Mouse (Mus musculus) forebrain, embryonic 15.5 days (tissue): Measurements from ENCODE around the gene Atp6v0a1. TPM values are rescaled to one million over a fixed set of nuclear protein-coding genes. Genes with fewer than 3 reads are reported as not detected.

Experiments used
- ATAC-seq: fragments of 200-750 bp; cut with Nextera tagmentation; replicated peaks from 2 replicates; pipeline ENCODE4 v1.8.0; 2017; ENCODE audit warnings: mild to moderate bottlenecking, moderate TSS enrichment, moderate library complexity
- H3K27ac ChIP-seq: fragments of 300-500 bp; sonication (generic); replicated peaks from 2 replicates; pipeline ENCODE4 v1.5.1; 2015; ENCODE audit warnings: mild to moderate bottlenecking, inconsistent platforms
- H3K27me3 ChIP-seq: fragments of 300-500 bp; sonication (generic); 2 replicates; pipeline ENCODE4 v1.6.1; 2015; ENCODE audit warnings: inconsistent platforms
- H3K36me3 ChIP-seq: fragments of 300-500 bp; sonication (generic); 2 replicates; pipeline ENCODE4 v1.6.1; 2015; ENCODE audit warnings: mild to moderate bottlenecking, inconsistent platforms
- H3K4me1 ChIP-seq: fragments of 300-500 bp; sonication (generic); 2 replicates; pipeline ENCODE4 v1.6.1; 2015; ENCODE audit warnings: inconsistent platforms
- H3K4me2 ChIP-seq: fragments of 300-500 bp; sonication (generic); replicated peaks from 2 replicates; pipeline ENCODE4 v1.6.1; 2015; ENCODE audit warnings: mild to moderate bottlenecking, inconsistent platforms
- H3K4me3 ChIP-seq: fragments of 300-500 bp; sonication (generic); 2 replicates; pipeline ENCODE4 v1.5.1; 2015; ENCODE audit warnings: mild to moderate bottlenecking, inconsistent platforms
- H3K9ac ChIP-seq: fragments of 300-500 bp; sonication (generic); replicated peaks from 2 replicates; pipeline ENCODE4 v1.6.1; 2015; ENCODE audit warnings: mild to moderate bottlenecking, inconsistent platforms
- H3K9me3 ChIP-seq: fragments of 300-500 bp; sonication (generic); 2 replicates; pipeline ENCODE4 v1.6.1; 2016; ENCODE audit warnings: inconsistent platforms
- WGBS: fragments of 180-500 bp; shearing (Covaris S2); methylation state at CpG from one replicate; pipeline ENCODE4 v1.1.7; 2015; ENCODE audit warnings: mixed read lengths; 5-methylcytosine and 5-hydroxymethylcytosine counted together
- microRNA-seq: library from miRNA; unstranded; fragments of <30 nt; microRNA quantifications from one replicate; pipeline ENCODE4, GENCODE M21; 2016
- polyA plus RNA-seq: library from polyadenylated mRNA; unstranded; fragments of >200 nt; fragmentation: Nextera tagmentation; extraction: Ambion mirVana; gene quantifications from 2 replicates; pipeline ENCODE4 v1.2.1, GENCODE M21; 2015

The Atp6v0a1 gene
- polyA plus RNA-seq, 1 experiment from 2014 or later: 84.3 TPM

GRCm38 (mm10) chr11:101103011-101103410 lies 93.8 kb downstream of the Atp6v0a1 start:
- 91% methylated on average over 5 of the region's 5 CpGs for WGBS
- no peak overlapping the region for H3K27ac ChIP-seq
- no peak for ATAC-seq
- peaks cover 52% of the 10 kb centered on the region for H3K36me3 ChIP-seq
- H3K4me1 ChIP-seq: no peaks in the 10 kb centered on the region
- no peak overlapping the region for H3K9ac ChIP-seq
- no peak overlapping the region for H3K4me2 ChIP-seq
- no peaks in the 10 kb centered on the region for H3K9me3 ChIP-seq
- H3K27me3 ChIP-seq: no peaks in the 10 kb centered on the region
- no peak overlapping the region for H3K4me3 ChIP-seq

- Histone ChIP-seq H3K9ac (no peak overlapping the region), H3K9me3 (no peaks in the 10 kb centered on the region), H3K4me3 (no peak overlapping the region), H3K36me3 (peaks cover 13% of the 10 kb centered on the region), H3K27ac (no peak overlapping the region), H3K4me2 (no peak overlapping the region), H3K4me1 (peaks cover 4% of the 10 kb centered on the region; the same call in 1 of the 2 replicates), H3K27me3 (no peaks in the 10 kb centered on the region)
- ATAC-seq: no peak
- WGBS: 54% methylated on average over 4 of the region's 4 CpGs
Measured at GRCm38 (mm10) chr11:101109351-101109750, 100.1 kb downstream of the Atp6v0a1 start.

GRCm38 (mm10) chr11:101110708-101111107 lies 101.5 kb downstream of the Atp6v0a1 start:
- Histone ChIP-seq H3K4me2 (no peak overlapping the region), H3K9ac (no peak overlapping the region), H3K27me3 (no peaks in the 10 kb centered on the region), H3K36me3 (peaks cover 7% of the 10 kb centered on the region; the same call in 1 of the 2 replicates), H3K9me3 (no peaks in the 10 kb centered on the region), H3K4me3 (no peak overlapping the region), H3K4me1 (peaks cover 17% of the 10 kb centered on the region), H3K27ac (no peak overlapping the region)
- 75% methylated on average over 5 of the region's 5 CpGs for WGBS
- no peak for ATAC-seq

GRCm38 (mm10) chr11:101111178-101111577 lies 101.9 kb downstream of the Atp6v0a1 start:
- no peak for ATAC-seq
- 87% methylated on average over 4 of the region's 4 CpGs for WGBS
- H3K27ac ChIP-seq: no peak overlapping the region

GRCm38 (mm10) chr11:101112186-101112585 lies 102.9 kb downstream of the Atp6v0a1 start:
- ATAC-seq: no peak

More at GRCm38 (mm10) chr11:101111178-101111577, 101.9 kb downstream of the Atp6v0a1 start:
- no peaks in the 10 kb centered on the region for H3K9me3 ChIP-seq
- H3K4me2 ChIP-seq: no peak overlapping the region
- no peak overlapping the region for H3K4me3 ChIP-seq
- H3K36me3 ChIP-seq: peaks cover 6% of the 10 kb centered on the region; the same call in 1 of the 2 replicates
- H3K4me1 ChIP-seq: peaks cover 22% of the 10 kb centered on the region
- no peak overlapping the region for H3K9ac ChIP-seq
- no peaks in the 10 kb centered on the region for H3K27me3 ChIP-seq

More at GRCm38 (mm10) chr11:101112186-101112585, 102.9 kb downstream of the Atp6v0a1 start:
- Histone ChIP-seq H3K9me3 (no peaks in the 10 kb centered on the region), H3K4me1 (peaks cover 25% of the 10 kb centered on the region), H3K4me2 (no peak overlapping the region), H3K27ac (no peak overlapping the region), H3K9ac (no peak overlapping the region), H3K4me3 (no peak overlapping the region), H3K27me3 (no peaks in the 10 kb centered on the region), H3K36me3 (peaks cover 6% of the 10 kb centered on the region; the same call in 1 of the 2 replicates)
- 84% methylated on average over 3 of the region's 3 CpGs for WGBS

Small RNA genes lying within 50 kb of the gene (microRNA-seq; reads per million reads assigned to microRNA genes)
- gene Mir6928: 3.7 reads per million, percentile 12 among the genes with 10 or more reads in this experiment

Other genes starting within 250 kb of the Atp6v0a1 start
- 4.6 TPM in 2 replicates for gene Kcnh4, start 249.5 kb upstream of the Atp6v0a1 start, polyA plus RNA-seq
- gene Hcrt, start 246.5 kb upstream of the Atp6v0a1 start, polyA plus RNA-seq: 1.0 and 1.1 TPM in 2 replicates
- gene Ghdc, start 238.5 kb upstream of the Atp6v0a1 start, polyA plus RNA-seq: 2.8 and 3.0 TPM in 2 replicates
- gene Stat5b, start 158.7 kb upstream of the Atp6v0a1 start, polyA plus RNA-seq: 11.4 and 13.3 TPM in 2 replicates
- gene Stat5a, start 150.1 kb upstream of the Atp6v0a1 start, polyA plus RNA-seq: 0.71 and 1.0 TPM in 2 replicates
- 31.1 and 32.3 TPM in 2 replicates for gene Stat3, start 69.9 kb upstream of the Atp6v0a1 start, polyA plus RNA-seq
- 29.4 and 30.1 TPM in 2 replicates for gene Cavin1, start 38.6 kb upstream of the Atp6v0a1 start, polyA plus RNA-seq
- gene Naglu, start 60.6 kb downstream of the Atp6v0a1 start, polyA plus RNA-seq: 7.9 and 8.1 TPM in 2 replicates
- 0.17 and 0.27 TPM in 2 replicates for gene Hsd17b1, start 69.0 kb downstream of the Atp6v0a1 start, polyA plus RNA-seq
- 47.8 and 52.7 TPM in 2 replicates for gene Coasy, start 73.1 kb downstream of the Atp6v0a1 start, polyA plus RNA-seq
- 92.9 and 96.5 TPM in 2 replicates for gene Mlx, start 77.8 kb downstream of the Atp6v0a1 start, polyA plus RNA-seq
- 40.5 and 45.0 TPM in 2 replicates for gene Psmc3ip, start 86.0 kb downstream of the Atp6v0a1 start, polyA plus RNA-seq
- gene Retreg3, start 110.4 kb downstream of the Atp6v0a1 start, polyA plus RNA-seq: 25.1 and 27.7 TPM in 2 replicates
- 96.1 and 97.7 TPM in 2 replicates for gene Tubg1, start 110.5 kb downstream of the Atp6v0a1 start, polyA plus RNA-seq
- 31.2 and 32.8 TPM in 2 replicates for gene Tubg2, start 146.5 kb downstream of the Atp6v0a1 start, polyA plus RNA-seq
- 0.77 and 0.98 TPM in 2 replicates for gene Cntnap1, start 161.1 kb downstream of the Atp6v0a1 start, polyA plus RNA-seq
- 5.8 and 6.5 TPM in 2 replicates for gene Plekhh3, start 161.9 kb downstream of the Atp6v0a1 start, polyA plus RNA-seq
- 0.14 and 0.19 TPM in 2 replicates for gene Ccr10, start 166.0 kb downstream of the Atp6v0a1 start, polyA plus RNA-seq
- gene Ezh1, start 217.0 kb downstream of the Atp6v0a1 start, polyA plus RNA-seq: 19.6 and 21.4 TPM in 2 replicates
- 53.4 and 61.3 TPM in 2 replicates for gene Ramp2, start 236.6 kb downstream of the Atp6v0a1 start, polyA plus RNA-seq
- 87.7 and 92.9 TPM in 2 replicates for gene Vps25, start 244.3 kb downstream of the Atp6v0a1 start, polyA plus RNA-seq